Mouse (Mus musculus) embryonic facial prominence, embryonic 15.5 days (tissue): ENCODE measurements at regions not wholly inside any gene's neighbourhood (a gene's known extent, or its start where the extent isn't known, plus 50 kb on each side); places are given as distances from the start of the nearest gene placed in this dataset.
A peak's percentile ranks its signal among the peaks of the same experiment; 100 is the strongest.

Experiments
- ATAC-seq: fragments of 200-750 bp; cut with Nextera tagmentation; 2 replicates; pipeline ENCODE4 v1.8.0; 2017; ENCODE audit warnings: low read depth, moderate TSS enrichment; ENCODE audit not compliant: insufficient number of reproducible peaks, low FRiP score, low TSS enrichment
- H3K27ac ChIP-seq: fragments of 300-500 bp; sonication (generic); replicated peaks from 2 replicates; pipeline ENCODE4 v1.5.1; 2015; ENCODE audit warnings: mild to moderate bottlenecking, inconsistent platforms
- H3K27me3 ChIP-seq: fragments of 300-500 bp; sonication (generic); 2 replicates; pipeline ENCODE4 v1.6.1; 2015; ENCODE audit warnings: inconsistent platforms
- H3K36me3 ChIP-seq: fragments of 300-500 bp; sonication (generic); 2 replicates; pipeline ENCODE4 v1.6.1; 2015; ENCODE audit warnings: mild to moderate bottlenecking, inconsistent platforms
- H3K4me1 ChIP-seq: fragments of 300-500 bp; sonication (generic); 2 replicates; pipeline ENCODE4 v1.6.1; 2015; ENCODE audit warnings: inconsistent platforms
- H3K4me2 ChIP-seq: fragments of 300-500 bp; sonication (generic); replicated peaks from 2 replicates; pipeline ENCODE4 v1.6.1; 2015; ENCODE audit warnings: mild to moderate bottlenecking, inconsistent platforms
- H3K4me3 ChIP-seq: fragments of 300-500 bp; sonication (generic); replicated peaks from 2 replicates; pipeline ENCODE4 v1.5.1; 2015; ENCODE audit warnings: mild to moderate bottlenecking, inconsistent platforms
- H3K9ac ChIP-seq: fragments of 300-500 bp; sonication (generic); 2 replicates; pipeline ENCODE4 v1.6.1; 2015; ENCODE audit warnings: inconsistent platforms
- H3K9me3 ChIP-seq: fragments of 300-500 bp; sonication (generic); replicated peaks from 2 replicates; pipeline ENCODE4 v1.6.1; 2016; ENCODE audit warnings: inconsistent platforms
- WGBS: fragments of 180-500 bp; shearing (Covaris S2); methylation state at CpG from one replicate; pipeline ENCODE4 v1.1.7; 2015; 5-methylcytosine and 5-hydroxymethylcytosine counted together

GRCm38 (mm10) chr3:145705317-145705716, 53.2 kb upstream of the Ddah1 start:
- H3K36me3 ChIP-seq, result no peaks in the 10 kb centered on the region
- no peak overlapping the region for H3K4me2 ChIP-seq
- WGBS, result 48% methylated on average over 5 of the region's 5 CpGs

GRCm38 (mm10) chr3:145704054-145704453, 54.3 kb upstream of the Ccn1 start:
- Histone ChIP-seq H3K27me3 (no peaks in the 10 kb centered on the region), H3K4me2 (no peak overlapping the region), H3K4me1 (peaks cover 24% of the 10 kb centered on the region), H3K36me3 (no peaks in the 10 kb centered on the region), H3K9me3 (no peaks in the 10 kb centered on the region), H3K4me3 (no peak overlapping the region), H3K27ac (peak overlapping the region; percentile 41; the same call in 1 of the 2 replicates), H3K9ac (no peak overlapping the region)
- 59% methylated on average over 9 of the region's 9 CpGs for WGBS
- no peak for ATAC-seq

More at GRCm38 (mm10) chr3:145705317-145705716, 53.2 kb upstream of the Ddah1 start:
- Histone ChIP-seq H3K27ac (no peak overlapping the region), H3K27me3 (no peaks in the 10 kb centered on the region), H3K9ac (no peak overlapping the region), H3K9me3 (no peaks in the 10 kb centered on the region), H3K4me1 (peaks cover 24% of the 10 kb centered on the region), H3K4me3 (no peak overlapping the region)
- no peak for ATAC-seq

DNA sequence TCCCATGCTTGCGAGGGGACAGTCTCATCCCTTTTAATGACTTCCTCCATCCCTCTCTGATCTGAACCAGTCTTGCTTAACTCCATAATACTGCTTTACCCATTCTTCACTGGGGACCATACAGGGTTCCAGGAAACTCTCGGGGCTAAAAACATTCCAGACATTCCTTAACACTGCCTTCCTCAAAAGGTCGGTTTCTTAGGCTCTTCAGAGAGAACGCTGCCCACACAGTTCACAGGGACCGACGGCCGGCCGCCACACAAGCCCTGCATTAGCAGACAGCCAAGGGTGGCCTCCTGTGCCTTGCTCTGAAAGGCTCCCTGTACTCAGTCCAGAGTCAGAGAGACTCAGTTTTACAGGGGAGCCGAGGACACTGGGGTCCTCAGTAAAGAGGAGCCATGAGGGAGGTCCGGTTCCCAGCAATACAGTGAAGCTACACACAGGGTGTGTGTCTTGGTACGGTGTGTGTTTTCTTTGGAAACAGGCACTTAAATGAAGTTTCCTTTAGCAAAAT, 53.7 kb upstream of the Ccn1 start:
- H3K27me3 ChIP-seq, result no peaks in the 10 kb centered on the region
- peak overlapping the region; percentile 41 for H3K27ac ChIP-seq
- peaks cover 24% of the 10 kb centered on the region for H3K4me1 ChIP-seq
- H3K9ac ChIP-seq, result no peak overlapping the region
- no peak overlapping the region for H3K4me3 ChIP-seq
- H3K4me2 ChIP-seq, result no peak overlapping the region
- H3K36me3 ChIP-seq, result no peaks in the 10 kb centered on the region
- WGBS, result 18% methylated on average over 11 of the region's 11 CpGs
- ATAC-seq, result peak; percentile 75; the same call in 1 of the 2 replicates
- H3K9me3 ChIP-seq, result no peaks in the 10 kb centered on the region

GRCm38 (mm10) chr3:145702739-145703138, 53.0 kb upstream of the Ccn1 start:
- Histone ChIP-seq H3K4me3 (no peak overlapping the region), H3K4me2 (no peak overlapping the region), H3K9me3 (no peaks in the 10 kb centered on the region), H3K27ac (no peak overlapping the region), H3K9ac (no peak overlapping the region), H3K27me3 (no peaks in the 10 kb centered on the region), H3K36me3 (no peaks in the 10 kb centered on the region), H3K4me1 (peaks cover 24% of the 10 kb centered on the region)
- ATAC-seq, result no peak
- WGBS, result 23% methylated on average over 5 of the region's 5 CpGs

DNA sequence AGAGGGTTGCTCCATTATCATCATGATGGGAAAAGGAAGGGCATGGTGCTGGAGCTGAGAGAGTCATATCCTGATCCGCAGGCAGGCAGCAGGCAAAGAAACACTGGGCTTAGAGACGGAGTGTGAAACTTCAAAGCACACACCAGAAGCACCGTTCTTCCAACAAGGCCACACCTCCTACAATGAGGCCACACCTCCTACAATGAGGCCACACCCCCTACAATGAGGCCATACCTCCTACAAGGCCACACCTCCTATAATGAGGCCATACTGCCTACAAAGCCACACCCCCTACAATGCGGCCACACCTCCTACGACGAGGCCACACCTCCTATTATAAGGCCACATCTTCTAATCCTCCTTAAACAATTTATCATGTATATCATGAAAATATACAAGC, 52.2 kb upstream of the Ccn1 start:
- no peaks in the 10 kb centered on the region for H3K27me3 ChIP-seq
- H3K27ac ChIP-seq, result no peak overlapping the region
- peaks cover 24% of the 10 kb centered on the region for H3K4me1 ChIP-seq
- WGBS, result 83% methylated on average over 6 of the region's 6 CpGs
- H3K9me3 ChIP-seq, result no peaks in the 10 kb centered on the region
- ATAC-seq, result no peak
- H3K9ac ChIP-seq, result no peak overlapping the region
- no peak overlapping the region for H3K4me3 ChIP-seq
- H3K36me3 ChIP-seq, result no peaks in the 10 kb centered on the region
- no peak overlapping the region for H3K4me2 ChIP-seq
